23 mouse cellular contexts compared by ENCODE assay signal in the genomic region with DNA sequence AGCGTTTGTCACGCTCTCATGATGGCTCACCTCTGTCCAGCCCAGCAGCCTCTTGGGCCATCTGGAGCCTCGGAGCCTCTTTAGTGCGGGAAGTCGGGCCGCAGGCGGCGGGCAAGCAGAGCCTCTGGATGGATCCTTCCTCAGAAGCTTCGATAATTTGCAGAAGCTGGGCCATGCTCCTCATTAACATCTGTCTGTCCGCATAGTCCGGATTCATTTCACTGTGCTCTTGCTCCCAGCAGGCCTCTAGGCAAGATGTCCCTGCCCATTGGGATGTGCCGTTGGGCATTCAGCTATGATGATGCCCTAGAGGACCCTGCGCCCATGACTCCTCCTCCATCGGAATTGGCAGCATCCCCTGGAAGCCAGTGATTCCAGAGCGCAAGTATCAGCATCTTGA. TPM values are rescaled to one million over a fixed set of nuclear protein-coding genes. Genes with fewer than 3 reads are reported as not detected.
DNase-seq lines count a peak whose midpoint lies in the region; TF ChIP-seq lines count a peak whose summit lies in the region.
"Had no signal": no experiment of that assay in that cellular context is flagged by ENCODE, and none has a peak within 500 bp of the region (broad histone marks: within the 10 kb centered on the region; RNA-seq: fewer than 3 reads in every experiment).

No protein-coding gene starts in this region.

- no peak overlapping the region for H3K4me3 ChIP-seq in spleen, adult 2 months (ENCODE audit: extremely low read depth, insufficient read depth, insufficient read length)
- H3K4me3 ChIP-seq in bone marrow macrophage, adult 2 months (ENCODE audit: insufficient read depth, low read length) = no peak overlapping the region
- H3K4me3 ChIP-seq in forebrain, embryonic 10.5 days = no peak overlapping the region
- H3K4me3 ChIP-seq: embryonic facial prominence, embryonic 13.5 days; embryonic facial prominence, embryonic 15.5 days; erythroblast, embryonic 14.5 days; forebrain, embryonic 13.5 days; forebrain, embryonic 15.5 days had no signal

- no peaks in the 10 kb centered on the region for H3K27me3 ChIP-seq in spleen, adult 2 months (ENCODE audit: control insufficient read depth, insufficient read depth, low read length)
- no peaks in the 10 kb centered on the region for H3K27me3 ChIP-seq in forebrain, embryonic 10.5 days (ENCODE audit: poor library complexity, severe bottlenecking)
- H3K27me3 ChIP-seq: embryonic facial prominence, embryonic 13.5 days; embryonic facial prominence, embryonic 15.5 days; forebrain, embryonic 13.5 days; forebrain, embryonic 15.5 days; Patski had no signal

- no peak for TF ChIP-seq CTCF in spleen, adult 2 months (IDR thresholded peaks at IDR 0.05; ENCODE audit: extremely low read depth, insufficient read depth, insufficient read length, insufficient replicate concordance)
- TF ChIP-seq CTCF in bone marrow macrophage, adult 2 months (IDR thresholded peaks at IDR 0.05; ENCODE audit: low read depth, low read length) = no peak

- 92% methylated on average over 15 of the region's 15 CpGs for WGBS in spleen, adult 2 months
- 95% methylated on average over 15 of the region's 15 CpGs for WGBS in forebrain, embryonic 10.5 days

- H3K27ac ChIP-seq in spleen, adult 2 months (ENCODE audit: insufficient read depth, low read length) = 0 out of 2 replicates have a peak overlapping the region, but pooled peaks have one; percentile 21
- H3K27ac ChIP-seq in bone marrow macrophage, adult 2 months (ENCODE audit: insufficient read depth, low read depth, low read length) = peak overlapping the region; percentile 74; the same call in 1 of the 2 replicates
- no peak overlapping the region for H3K27ac ChIP-seq in forebrain, embryonic 10.5 days
- H3K27ac ChIP-seq: embryonic facial prominence, embryonic 13.5 days; embryonic facial prominence, embryonic 15.5 days; forebrain, embryonic 13.5 days; forebrain, embryonic 15.5 days had no signal

- peaks cover 3% of the 10 kb centered on the region; the same call in 1 of the 2 replicates for H3K4me1 ChIP-seq in spleen, adult 2 months (ENCODE audit: control insufficient read depth, insufficient read depth, insufficient read length)
- H3K4me1 ChIP-seq in bone marrow macrophage, adult 2 months (ENCODE audit: control insufficient read depth, insufficient read depth, low read length) = peaks cover 23% of the 10 kb centered on the region
- H3K4me1 ChIP-seq in forebrain, embryonic 10.5 days = peaks cover 17% of the 10 kb centered on the region

- H3K36me3 ChIP-seq in spleen, adult 2 months (ENCODE audit: control insufficient read depth, insufficient read depth, low read length) = peaks cover 3% of the 10 kb centered on the region; the same call in 1 of the 2 replicates
- H3K36me3 ChIP-seq in forebrain, embryonic 10.5 days (replicated peaks) = peaks cover 17% of the 10 kb centered on the region
- H3K36me3 ChIP-seq: forebrain, embryonic 15.5 days had no signal

- H3K9me3 ChIP-seq in forebrain, embryonic 10.5 days = no peaks in the 10 kb centered on the region
- H3K9me3 ChIP-seq: embryonic facial prominence, embryonic 13.5 days; embryonic facial prominence, embryonic 15.5 days; forebrain, embryonic 13.5 days; forebrain, embryonic 15.5 days; G1E had no signal

- no peak for TF ChIP-seq POLR2A in spleen, adult 2 months (IDR thresholded peaks at IDR 0.05; ENCODE audit: low read depth, low read length)
- TF ChIP-seq POLR2A in bone marrow macrophage, adult 2 months (IDR thresholded peaks at IDR 0.05; ENCODE audit: borderline replicate concordance, low read depth, low read length) = no peak

- DNase-seq in spleen, adult 2 months (ENCODE audit: low read depth in 1 of 2, low spot score in 2 of 2) = no peak
- no peak for DNase-seq in spleen, postnatal 36 days (ENCODE audit: low spot score in 2 of 2)
- DNase-seq in kidney, adult 18-20 months = no peak
- no peak for DNase-seq in forebrain, embryonic 10.5 days (ENCODE audit: extremely low spot score, low spot score)
- DNase-seq: adrenal gland, adult 8-10 months; adrenal gland, postnatal 14 days; adrenal gland, postnatal 36 days; cerebellum, adult 11 months; cerebellum, adult 18-20 months; cerebellum, adult 8-10 months; cerebellum, adult 9-11 months; cerebellum, postnatal 14 days; cerebellum, postnatal 36 days; embryo, embryonic 11 days; forebrain, postnatal 0 days had no signal

RNA-seq across cellular contexts. Expression of gene Cenpo, which starts 3.4 kb away (rescaled TPM):
- 10.6 and 13.1 TPM in 2 replicates for polyA plus RNA-seq in spleen, adult 2 months (2012; rRNA removed)
- polyA plus RNA-seq in bone marrow macrophage, adult 2 months (2012; ENCODE audit: insufficient read depth, insufficient read length, missing spikeins) = 23.3 and 28.4 TPM in 2 replicates
- polyA plus RNA-seq in forebrain, embryonic 10.5 days (2016; fragmentation: Nextera tagmentation; extraction: Ambion mirVana) = 20.6 and 22.2 TPM in 2 replicates

RNA-seq across cellular contexts. Expression of gene Ptrhd1, which starts 3.7 kb away (rescaled TPM):
- polyA plus RNA-seq in spleen, adult 2 months (2012; rRNA removed) = 3.4 and 4.1 TPM in 2 replicates
- polyA plus RNA-seq in bone marrow macrophage, adult 2 months (2012; ENCODE audit: insufficient read depth, insufficient read length, missing spikeins) = 8.1 and 9.3 TPM in 2 replicates
- polyA plus RNA-seq in forebrain, embryonic 10.5 days (2016; fragmentation: Nextera tagmentation; extraction: Ambion mirVana) = 6.5 and 6.6 TPM in 2 replicates
